Mouse (Mus musculus): ENCODE measurements around the gene Gpr153. TPM values are rescaled to one million over a fixed set of nuclear protein-coding genes. Genes with fewer than 3 reads are reported as not detected.
A peak's percentile ranks its signal among the peaks of the same experiment; 100 is the strongest.

The Gpr153 gene
- total and polyA plus RNA-seq, 3 experiments = 0.08 TPM; not detected in 2

DNA sequence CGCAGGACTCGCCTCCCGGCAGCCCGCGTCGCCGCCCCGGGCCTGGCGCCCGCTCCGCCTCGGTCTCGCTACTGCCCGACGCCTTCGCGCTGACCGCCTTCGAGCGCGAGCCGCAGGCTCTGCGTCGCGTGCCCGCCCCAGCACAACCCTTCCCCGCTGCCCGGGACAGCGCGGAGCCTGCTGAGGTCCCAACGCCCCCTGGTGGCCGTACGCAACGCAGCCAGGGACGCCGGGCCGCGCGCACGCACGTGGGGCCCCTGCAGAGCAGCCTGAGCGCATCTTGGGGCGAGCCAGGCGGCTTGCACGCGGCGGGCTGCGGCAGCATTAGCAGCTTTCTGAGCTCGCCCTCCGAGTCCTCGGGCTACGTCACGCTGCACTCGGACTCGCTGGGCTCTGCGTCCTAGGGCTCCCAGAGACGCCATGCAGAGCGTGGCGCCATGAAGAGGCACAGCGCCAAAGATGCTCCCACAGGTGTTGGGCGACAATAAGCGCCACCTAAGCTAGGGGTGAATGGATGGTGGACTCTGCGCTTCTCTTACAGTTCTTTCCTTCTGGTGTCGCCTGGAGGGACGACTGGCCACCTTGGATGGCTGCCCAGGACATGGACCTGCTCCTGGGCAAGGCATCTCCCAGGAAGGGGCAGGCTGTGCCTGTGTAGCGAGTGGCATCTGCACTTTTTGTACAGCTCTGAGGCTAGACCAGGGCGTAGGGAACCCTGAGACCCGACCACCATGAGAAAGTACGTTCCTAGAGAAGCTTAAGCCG lies 9.3 kb downstream of the Gpr153 start:
- Histone ChIP-seq H3K79me2 (ENCODE audit: control insufficient read depth, insufficient read depth, low read length, poor library complexity) (no peaks in the 10 kb centered on the region), H3K36me3 (ENCODE audit: control insufficient read depth in 1 of 2, insufficient read depth in 2 of 2, low read length in 2 of 2) (no peaks in the 10 kb centered on the region), H3K27ac (ENCODE audit: control insufficient read depth, low read depth, low read length) (no peak overlapping the region), H3K9me3 (replicated peaks; ENCODE audit: insufficient read depth, low read length) (no peaks in the 10 kb centered on the region), H3K4me1 (ENCODE audit: control insufficient read depth in 1 of 2, insufficient read depth in 2 of 2, low read length in 2 of 2) (no peaks in the 10 kb centered on the region), H3K9ac (ENCODE audit: control insufficient read depth, low read depth, low read length, poor library complexity, severe bottlenecking) (no peak overlapping the region), H3K4me3 (ENCODE audit: control insufficient read depth in 1 of 2, insufficient read depth in 1 of 2, low read depth in 2 of 2, low read length in 2 of 2) (no peak overlapping the region), H3K27me3 (ENCODE audit: control insufficient read depth in 1 of 2, insufficient read depth in 2 of 2, low read length in 2 of 2) (no peaks in the 10 kb centered on the region)
- no peak for DNase-seq (ENCODE audit: low read depth, low spot score)
- TF ChIP-seq ZKSCAN1 (IDR thresholded peaks at IDR 0.05; ENCODE audit: low read depth, low read length) (no peak), E2F4 (IDR thresholded peaks at IDR 0.05; ENCODE audit: borderline replicate concordance, low read depth, low read length) (no peak), SMC3 (IDR thresholded peaks at IDR 0.05; ENCODE audit: low read depth, low read length) (0 out of 2 replicates have a peak, but pooled peaks have one; percentile 13), EP300 (IDR thresholded peaks at IDR 0.05; ENCODE audit: low read depth in 1 of 2, low read length in 2 of 2) (no peak), TAL1 (IDR thresholded peaks at IDR 0.05; ENCODE audit: low read length) (no peak), MYC (IDR thresholded peaks at IDR 0.05; ENCODE audit: low read depth, low read length) (no peak), MAZ (IDR thresholded peaks at IDR 0.05; ENCODE audit: low read depth, low read length) (no peak), KAT2A (conservative IDR thresholded peaks at IDR 0.05; ENCODE audit: low read depth, low read length) (no peak), POLR2AphosphoS2 (IDR thresholded peaks at IDR 0.05; ENCODE audit: low read length) (no peak), MXI1 (IDR thresholded peaks at IDR 0.05; ENCODE audit: low read depth, low read length) (no peak), GATA1 (IDR thresholded peaks at IDR 0.05; ENCODE audit: low read depth, low read length) (no peak), TCF12 (IDR thresholded peaks at IDR 0.05; ENCODE audit: low read depth, low read length) (no peak), CHD1 (IDR thresholded peaks at IDR 0.05; ENCODE audit: low read depth, low read length) (no peak), CTCF (IDR thresholded peaks at IDR 0.05 in 2 of 3, conservative IDR thresholded peaks at IDR 0.05 in 1 of 3; ENCODE audit: control insufficient read depth in 1 of 3, insufficient read depth in 1 of 3, low read depth in 2 of 3, low read length in 3 of 3, poor library complexity in 1 of 3, severe bottlenecking in 1 of 3) (peak in 2 of 3 experiments; percentile 28 to 56; a peak in 4 of 6 replicates), HCFC1 (IDR thresholded peaks at IDR 0.05; ENCODE audit: low read depth, low read length) (no peak), MYB (IDR thresholded peaks at IDR 0.05; ENCODE audit: low read depth, low read length) (no peak)

- no peaks in the 10 kb centered on the region for H3K27me3 ChIP-seq (ENCODE audit: control insufficient read depth in 1 of 2, insufficient read depth in 2 of 2, low read length in 2 of 2)
Measured at GRCm38 (mm10) chr4:152285505-152285904, 11.5 kb downstream of the Gpr153 start.

More at GRCm38 (mm10) chr4:152285505-152285904, 11.5 kb downstream of the Gpr153 start:
- Histone ChIP-seq H3K27ac (ENCODE audit: control insufficient read depth, low read depth, low read length) (no peak overlapping the region), H3K36me3 (ENCODE audit: control insufficient read depth in 1 of 2, insufficient read depth in 2 of 2, low read length in 2 of 2) (no peaks in the 10 kb centered on the region), H3K9me3 (replicated peaks; ENCODE audit: insufficient read depth, low read length) (no peaks in the 10 kb centered on the region), H3K4me1 (ENCODE audit: control insufficient read depth in 1 of 2, insufficient read depth in 2 of 2, low read length in 2 of 2) (no peaks in the 10 kb centered on the region), H3K4me3 (ENCODE audit: control insufficient read depth in 1 of 2, insufficient read depth in 1 of 2, low read depth in 2 of 2, low read length in 2 of 2) (no peak overlapping the region), H3K79me2 (ENCODE audit: control insufficient read depth, insufficient read depth, low read length, poor library complexity) (no peaks in the 10 kb centered on the region), H3K9ac (ENCODE audit: control insufficient read depth, low read depth, low read length, poor library complexity, severe bottlenecking) (no peak overlapping the region)
- DNase-seq (ENCODE audit: low read depth, low spot score) = peak; percentile 46
- TF ChIP-seq RAD21 (IDR thresholded peaks at IDR 0.05; ENCODE audit: low read depth, low read length) = peak; percentile 65
- TF ChIP-seq RCOR1 (IDR thresholded peaks at IDR 0.05; ENCODE audit: low read depth, low read length) = no peak
- peak; percentile 55 for TF ChIP-seq ZC3H11A (IDR thresholded peaks at IDR 0.05; ENCODE audit: low read depth, low read length)
- peak; percentile 94 for TF ChIP-seq SMC3 (IDR thresholded peaks at IDR 0.05; ENCODE audit: low read depth, low read length)
- peak; percentile 62 to 84 (median 83) for TF ChIP-seq CTCF (IDR thresholded peaks at IDR 0.05 in 2 of 3, conservative IDR thresholded peaks at IDR 0.05 in 1 of 3; ENCODE audit: control insufficient read depth in 1 of 3, insufficient read depth in 1 of 3, low read depth in 2 of 3, low read length in 3 of 3, poor library complexity in 1 of 3, severe bottlenecking in 1 of 3)

Data from MEL (cell line).